Mouse (Mus musculus) hindbrain, postnatal 0 days (tissue): ENCODE data around the gene Baz1b. TPM values are rescaled to one million over a fixed set of nuclear protein-coding genes. Genes with fewer than 3 reads are reported as not detected.

ENCODE experiments used
- ATAC-seq: fragments of 200-750 bp; cut with Nextera tagmentation; 2 replicates; pipeline ENCODE4 v1.8.0; 2017; ENCODE audit warnings: mild to moderate bottlenecking, moderate TSS enrichment, moderate library complexity
- DNase-seq: peaks from one replicate; pipeline ENCODE4 v3.0.0-alpha.2; 2015; ENCODE audit warnings: low spot score
- H3K27ac ChIP-seq: fragments of 300-500 bp; sonication (generic); 2 replicates; pipeline ENCODE4 v1.5.1; 2014; ENCODE audit warnings: mild to moderate bottlenecking
- H3K27me3 ChIP-seq: fragments of 300-500 bp; sonication (generic); 2 replicates; pipeline ENCODE4 v1.6.1; 2014; ENCODE audit warnings: low read length, mixed read lengths; ENCODE audit not compliant: insufficient read depth
- H3K36me3 ChIP-seq: fragments of 300-500 bp; sonication (generic); 2 replicates; pipeline ENCODE4 v1.6.1; 2014; ENCODE audit warnings: low read length, mixed read lengths; ENCODE audit not compliant: insufficient read depth
- H3K4me1 ChIP-seq: fragments of 300-500 bp; sonication (generic); 2 replicates; pipeline ENCODE4 v1.6.1; 2014; ENCODE audit warnings: antibody characterized with exemption, low read length, mixed read lengths; ENCODE audit not compliant: insufficient read depth
- H3K4me2 ChIP-seq: fragments of 300-500 bp; sonication (generic); 2 replicates; pipeline ENCODE4 v1.6.1; 2014; ENCODE audit warnings: low read depth, mild to moderate bottlenecking, low read length, moderate library complexity, mixed read lengths
- H3K4me3 ChIP-seq: fragments of 300-500 bp; sonication (generic); 2 replicates; pipeline ENCODE4 v1.5.1; 2014; ENCODE audit warnings: low read length
- H3K9ac ChIP-seq: fragments of 300-500 bp; sonication (generic); replicated peaks from 2 replicates; pipeline ENCODE4 v1.6.1; 2014; ENCODE audit warnings: mild to moderate bottlenecking, low read length, moderate library complexity, mixed read lengths
- H3K9me3 ChIP-seq: fragments of 300-500 bp; sonication (generic); 2 replicates; pipeline ENCODE4 v1.6.1; 2016; ENCODE audit warnings: low read length, mixed read lengths
- CTCF ChIP-seq: IDR thresholded peaks from 2 replicates; pipeline ENCODE4 v1.5.1; 2016; ENCODE audit warnings: antibody characterized with exemption, control low read depth, low read depth
- WGBS: fragments of 180-500 bp; shearing (Covaris S2); extraction: QIAGEN DNeasy Blood & Tissue Kit; methylation state at CpG from one replicate; pipeline ENCODE4 v1.1.7; 2014; 5-methylcytosine and 5-hydroxymethylcytosine counted together
- polyA plus RNA-seq: library from polyadenylated mRNA; unstranded; fragments of >200 nt; fragmentation: Nextera tagmentation; extraction: Ambion mirVana; gene quantifications from 2 replicates; pipeline ENCODE4 v1.2.1, GENCODE M21; 2015
- total RNA-seq: library from RNA; depleted of rRNA; stranded (reverse); fragments of >200 nt; gene quantifications from 2 replicates; pipeline ENCODE4 v1.2.3, GENCODE M21; 2014

Baz1b gene
- total and polyA plus RNA-seq, 2 experiments from 2014 or later = 15.8 to 42.9 TPM

- no peaks in the 10 kb centered on the region for H3K9me3 ChIP-seq
- H3K27me3 ChIP-seq = no peaks in the 10 kb centered on the region
- 0 out of 2 replicates have a peak overlapping the region, but pooled peaks have one; percentile 6 for H3K4me3 ChIP-seq
- DNase-seq = no peak
- ATAC-seq = no peak
- WGBS = 7% methylated on average over 36 of the region's 36 CpGs
- no peaks in the 10 kb centered on the region for H3K4me1 ChIP-seq
- peak overlapping the region; percentile 38; the same call in 1 of the 2 replicates for H3K4me2 ChIP-seq
- no peak for TF ChIP-seq CTCF
- H3K27ac ChIP-seq = no peak overlapping the region
- H3K36me3 ChIP-seq = no peaks in the 10 kb centered on the region
- H3K9ac ChIP-seq = peak overlapping the region; percentile 13; the same call in 1 of the 2 replicates
Observed at GRCm38 (mm10) chr5:135276597-135276996, 89.5 kb downstream of the Baz1b start.

GRCm38 (mm10) chr5:135280226-135280625 is 93.2 kb downstream of the Baz1b start:
- H3K27me3 ChIP-seq = no peaks in the 10 kb centered on the region
- H3K9ac ChIP-seq = no peak overlapping the region
- H3K36me3 ChIP-seq = no peaks in the 10 kb centered on the region
- ATAC-seq (no peak), DNase-seq (no peak)
- no peaks in the 10 kb centered on the region for H3K4me1 ChIP-seq
- no peak overlapping the region for H3K4me3 ChIP-seq
- H3K4me2 ChIP-seq = no peak overlapping the region
- H3K27ac ChIP-seq = no peak overlapping the region
- H3K9me3 ChIP-seq = no peaks in the 10 kb centered on the region
- TF ChIP-seq CTCF = no peak
- 67% methylated on average over 9 of the region's 9 CpGs for WGBS

GRCm38 (mm10) chr5:135285211-135285610 is 98.1 kb downstream of the Baz1b start:
- WGBS = 45% methylated on average over 3 of the region's 3 CpGs
- Histone ChIP-seq H3K4me2 (no peak overlapping the region), H3K27ac (no peak overlapping the region), H3K4me1 (no peaks in the 10 kb centered on the region), H3K4me3 (no peak overlapping the region), H3K36me3 (no peaks in the 10 kb centered on the region), H3K9ac (no peak overlapping the region), H3K27me3 (no peaks in the 10 kb centered on the region), H3K9me3 (no peaks in the 10 kb centered on the region)
- ATAC-seq (no peak), DNase-seq (peak; percentile 37)
- TF ChIP-seq CTCF = no peak

GRCm38 (mm10) chr5:135286185-135286584 is 99.1 kb downstream of the Baz1b start:
- peak; percentile 89 for DNase-seq
- Histone ChIP-seq H3K27me3 (no peaks in the 10 kb centered on the region), H3K36me3 (no peaks in the 10 kb centered on the region), H3K9ac (no peak overlapping the region), H3K27ac (no peak overlapping the region), H3K9me3 (no peaks in the 10 kb centered on the region), H3K4me1 (no peaks in the 10 kb centered on the region), H3K4me2 (no peak overlapping the region), H3K4me3 (no peak overlapping the region)
- 2% methylated on average over 6 of the region's 6 CpGs for WGBS
- peak; percentile 93 for TF ChIP-seq CTCF
- peak; percentile 74; the same call in 1 of the 2 replicates for ATAC-seq

- Histone ChIP-seq H3K9ac (no peak overlapping the region), H3K9me3 (no peaks in the 10 kb centered on the region), H3K4me3 (no peak overlapping the region), H3K4me2 (no peak overlapping the region), H3K27ac (no peak overlapping the region), H3K27me3 (no peaks in the 10 kb centered on the region), H3K36me3 (no peaks in the 10 kb centered on the region), H3K4me1 (no peaks in the 10 kb centered on the region)
- WGBS = 79% methylated on average over 5 of the region's 5 CpGs
- TF ChIP-seq CTCF = no peak
- no peak for ATAC-seq
- no peak for DNase-seq
Observed at GRCm38 (mm10) chr5:135286926-135287325, 99.9 kb downstream of the Baz1b start.

GRCm38 (mm10) chr5:135290703-135291102 is 103.6 kb downstream of the Baz1b start:
- H3K36me3 ChIP-seq = no peaks in the 10 kb centered on the region
- H3K27me3 ChIP-seq = no peaks in the 10 kb centered on the region
- DNase-seq = no peak
- no peaks in the 10 kb centered on the region for H3K4me1 ChIP-seq
- WGBS = 82% methylated on average over 6 of the region's 6 CpGs
- no peak overlapping the region for H3K9ac ChIP-seq
- no peak overlapping the region for H3K4me2 ChIP-seq
- H3K9me3 ChIP-seq = no peaks in the 10 kb centered on the region
- ATAC-seq = no peak
- no peak overlapping the region for H3K27ac ChIP-seq
- TF ChIP-seq CTCF = no peak
- H3K4me3 ChIP-seq = no peak overlapping the region

GRCm38 (mm10) chr5:135291193-135291592 is 104.1 kb downstream of the Baz1b start:
- no peak for ATAC-seq
- TF ChIP-seq CTCF = no peak
- 51% methylated on average over 4 of the region's 4 CpGs for WGBS

More at GRCm38 (mm10) chr5:135291193-135291592, 104.1 kb downstream of the Baz1b start:
- Histone ChIP-seq H3K36me3 (no peaks in the 10 kb centered on the region), H3K4me3 (no peak overlapping the region), H3K27ac (no peak overlapping the region), H3K4me2 (no peak overlapping the region), H3K4me1 (no peaks in the 10 kb centered on the region), H3K27me3 (no peaks in the 10 kb centered on the region), H3K9me3 (no peaks in the 10 kb centered on the region), H3K9ac (no peak overlapping the region)
- DNase-seq = no peak
